35 mouse cellular contexts compared by ENCODE assay signal in the genomic region with DNA sequence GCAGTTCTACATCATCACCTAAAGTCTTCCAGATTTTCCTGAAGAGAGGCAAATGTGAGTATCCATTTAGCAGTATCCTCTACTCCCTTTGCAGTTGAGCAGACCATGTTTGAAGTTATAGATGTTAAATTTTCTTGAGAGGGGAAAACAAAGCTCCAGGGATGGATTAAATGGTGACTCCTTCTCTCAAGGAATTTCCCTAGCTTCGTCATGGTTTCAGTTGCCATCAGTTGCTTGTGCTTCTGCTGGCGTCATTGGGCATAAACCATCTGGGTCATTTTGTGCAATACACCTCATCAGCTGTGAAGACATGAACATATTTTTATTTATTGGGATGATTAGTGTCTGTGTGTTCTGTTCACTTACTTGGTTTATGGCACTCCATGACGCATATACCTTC.
"Had no signal": no experiment of that assay in that cellular context is flagged by ENCODE, and none has a peak within 500 bp of the region (broad histone marks: within the 10 kb centered on the region; RNA-seq: fewer than 3 reads in every experiment).

No protein-coding gene starts in this region.

- H3K27ac ChIP-seq: heart, embryonic 13.5 days; heart, embryonic 15.5 days; hindbrain, embryonic 10.5 days; hindbrain, embryonic 12.5 days; hindbrain, embryonic 13.5 days; hindbrain, embryonic 14.5 days; hindbrain, embryonic 15.5 days; hindbrain, postnatal 0 days; intestine, embryonic 15.5 days; kidney, embryonic 15.5 days; kidney, postnatal 0 days; layer of hippocampus, adult 2 months; left cerebral cortex, adult 2 months had no signal

- H3K9ac ChIP-seq: heart, embryonic 12.5 days; heart, embryonic 13.5 days; heart, embryonic 15.5 days; hindbrain, embryonic 12.5 days; hindbrain, embryonic 13.5 days; hindbrain, embryonic 14.5 days; hindbrain, embryonic 15.5 days; intestine, embryonic 15.5 days; kidney, embryonic 15.5 days had no signal

- H3K9me3 ChIP-seq: heart, embryonic 12.5 days; heart, embryonic 13.5 days; heart, embryonic 15.5 days; hindbrain, embryonic 10.5 days; hindbrain, embryonic 12.5 days; hindbrain, embryonic 13.5 days; hindbrain, embryonic 15.5 days; intestine, embryonic 15.5 days; kidney, embryonic 15.5 days had no signal

- DNase-seq: heart, postnatal 10 days; heart, postnatal 14 days; heart, postnatal 36 days; heart, postnatal 4 days; kidney, adult 11 months; kidney, adult 18-20 months; kidney, adult 2 months; kidney, adult 8-10 months; kidney, adult 9 months; kidney, postnatal 10 days; kidney, postnatal 14 days; kidney, postnatal 25 days; kidney, postnatal 36 days; kidney, postnatal 4 days; layer of hippocampus, adult 9-11 months; layer of hippocampus, postnatal 36 days had no signal

- H3K4me3 ChIP-seq: heart, embryonic 12.5 days; heart, embryonic 13.5 days; heart, embryonic 15.5 days; hindbrain, embryonic 10.5 days; hindbrain, embryonic 12.5 days; hindbrain, embryonic 13.5 days; hindbrain, embryonic 15.5 days; intestine, embryonic 15.5 days; kidney, embryonic 15.5 days; layer of hippocampus, adult 2 months; left cerebral cortex, adult 2 months had no signal

- H3K36me3 ChIP-seq: heart, embryonic 12.5 days; heart, embryonic 13.5 days; heart, embryonic 15.5 days; hindbrain, embryonic 10.5 days; hindbrain, embryonic 12.5 days; hindbrain, embryonic 13.5 days; hindbrain, embryonic 15.5 days; intestine, embryonic 15.5 days; kidney, embryonic 15.5 days had no signal

- H3K27me3 ChIP-seq: heart, embryonic 12.5 days; heart, embryonic 13.5 days; heart, embryonic 15.5 days; hindbrain, embryonic 12.5 days; hindbrain, embryonic 13.5 days; hindbrain, embryonic 15.5 days; intestine, embryonic 15.5 days; kidney, embryonic 15.5 days had no signal

- H3K4me2 ChIP-seq: heart, embryonic 11.5 days; heart, embryonic 12.5 days; heart, embryonic 13.5 days; heart, embryonic 15.5 days; hindbrain, embryonic 12.5 days; hindbrain, embryonic 13.5 days; hindbrain, embryonic 14.5 days; hindbrain, embryonic 15.5 days; intestine, embryonic 15.5 days; kidney, embryonic 15.5 days had no signal

- ATAC-seq: hindbrain, embryonic 16.5 days; hindbrain, postnatal 0 days; inflammation-experienced regulatory T-cells, adult 6 months; intestine, embryonic 15.5 days; intestine, embryonic 16.5 days; intestine, postnatal 0 days had no signal

- H3K4me1 ChIP-seq: heart, embryonic 12.5 days; hindbrain, embryonic 10.5 days; hindbrain, embryonic 12.5 days; hindbrain, embryonic 13.5 days; hindbrain, embryonic 15.5 days; intestine, embryonic 15.5 days; kidney, embryonic 15.5 days had no signal
